Mouse (Mus musculus): ENCODE measurements around the gene A730009L09Rik.

Gene A730009L09Rik

GRCm38 (mm10) chr16:84559569-84560278 lies 44.8 kb downstream of the A730009L09Rik start:
- no peak for DNase-seq (ENCODE audit: low spot score in 2 of 2)

GRCm38 (mm10) chr16:84560279-84560602 lies 45.3 kb downstream of the A730009L09Rik start:
- DNase-seq (ENCODE audit: low spot score in 2 of 2), result no peak
